Mouse (Mus musculus) mouse trophoblast stem cell (cell line): ENCODE measurements at regions not wholly inside any gene's neighbourhood (a gene's known extent, or its start where the extent isn't known, plus 50 kb on each side); places are given as distances from the start of the nearest gene placed in this dataset.

Experiments
- in situ Hi-C, 2 experiments: fragments of 300-500 bp; cut with MseI, MboI; formaldehyde crosslinking; loops; 2 replicates in 1 of 2; 3 replicates in 1 of 2; pipeline ENCODE4 v1.15.1; 2025

GRCm38 (mm10) chr14:102403397-102404115 lies 578.9 kb downstream of the Kctd12 start:
- in situ Hi-C loops, result no loop called here

- in situ Hi-C loops, result no loop called here
These were observed 580.3 kb downstream of the Kctd12 start for GRCm38 (mm10) chr14:102402061-102402689.

- in situ Hi-C loops, result no loop called here
These were observed 586.3 kb downstream of the Kctd12 start for GRCm38 (mm10) chr14:102396036-102396734.

- in situ Hi-C loops, result no loop called here
These were observed 590.1 kb downstream of the Kctd12 start for GRCm38 (mm10) chr14:102392351-102392750.

GRCm38 (mm10) chr14:102372994-102373567 lies 609.4 kb downstream of the Kctd12 start:
- in situ Hi-C loops, result no loop called here

- in situ Hi-C loops, result no loop called here
These were observed 620.8 kb downstream of the Kctd12 start for GRCm38 (mm10) chr14:102361589-102361988.

GRCm38 (mm10) chr14:102329409-102329808 lies 599.7 kb downstream of the Lmo7 start:
- in situ Hi-C loops, result no loop called here

GRCm38 (mm10) chr14:102306332-102306731 lies 576.6 kb downstream of the Lmo7 start:
- in situ Hi-C loops, result no loop called here

GRCm38 (mm10) chr14:102302826-102303225 lies 573.1 kb downstream of the Lmo7 start:
- in situ Hi-C loops, result no loop called here

GRCm38 (mm10) chr14:102300251-102300650 lies 570.5 kb downstream of the Lmo7 start:
- in situ Hi-C loops, result no loop called here

- in situ Hi-C loops, result no loop called here
These were observed 561.6 kb downstream of the Lmo7 start for GRCm38 (mm10) chr14:102291361-102291760.

- in situ Hi-C loops, result no loop called here
These were observed 520.3 kb downstream of the Lmo7 start for GRCm38 (mm10) chr14:102250076-102250475.

- in situ Hi-C loops, result no loop called here
These were observed 518.8 kb downstream of the Lmo7 start for GRCm38 (mm10) chr14:102248581-102248980.

GRCm38 (mm10) chr14:102248023-102248422 lies 518.3 kb downstream of the Lmo7 start:
- in situ Hi-C loops, result no loop called here

GRCm38 (mm10) chr14:102243806-102244536 lies 514.2 kb downstream of the Lmo7 start:
- in situ Hi-C loops, result no loop called here

GRCm38 (mm10) chr14:102216581-102217368 lies 487.0 kb downstream of the Lmo7 start:
- in situ Hi-C loops, result no loop called here

- in situ Hi-C loops, result no loop called here
These were observed 485.7 kb downstream of the Lmo7 start for GRCm38 (mm10) chr14:102215267-102215964.

GRCm38 (mm10) chr14:102212079-102212478 lies 482.3 kb downstream of the Lmo7 start:
- in situ Hi-C loops, result no loop called here

- in situ Hi-C loops, result no loop called here
These were observed 475.3 kb downstream of the Lmo7 start for GRCm38 (mm10) chr14:102204881-102205671.
